Mouse (Mus musculus): ENCODE measurements around the gene Shank2. TPM values are rescaled to one million over a fixed set of nuclear protein-coding genes. Genes with fewer than 3 reads are reported as not detected.

The Shank2 gene
- total RNA-seq, 1 experiment: 0.94 TPM

- in situ Hi-C loops (cut with MboI; ENCODE audit: low sequenced_read_pairs in 2 of 2, unreplicated experiment in 2 of 2): no loop called here
These were observed 314.5 kb downstream of the Shank2 start for GRCm38 (mm10) chr7:144316224-144316623.

GRCm38 (mm10) chr7:144316797-144317196 lies 315.1 kb downstream of the Shank2 start:
- in situ Hi-C loops (cut with MboI; ENCODE audit: low sequenced_read_pairs in 2 of 2, unreplicated experiment in 2 of 2): no loop called here
- Histone ChIP-seq H3K9me3 (ENCODE audit: control insufficient read depth, insufficient read depth, low read depth, low read length) (no peaks in the 10 kb centered on the region), H3K27ac (ENCODE audit: insufficient read depth, low read depth, low read length, poor library complexity, severe bottlenecking) (no peak overlapping the region), H3K9ac (ENCODE audit: insufficient read depth, low read depth, low read length, poor library complexity, severe bottlenecking) (no peak overlapping the region), H3K36me3 (ENCODE audit: control insufficient read depth, insufficient read depth, low read length, poor library complexity, severe bottlenecking) (no peaks in the 10 kb centered on the region), H3K4me1 (ENCODE audit: control insufficient read depth in 2 of 2, insufficient read depth in 2 of 2, low read length in 2 of 2, poor library complexity in 1 of 2) (peaks cover 0 to 2% of the 10 kb centered on the region in 2 experiments; a peak in 1 of 4 replicates), H3K4me3 (ENCODE audit: insufficient read depth in 1 of 2, low read depth in 1 of 2, low read length in 2 of 2, poor library complexity in 1 of 2, severe bottlenecking in 1 of 2) (no peak overlapping the region)
- no peak for TF ChIP-seq MAFK (IDR thresholded peaks at IDR 0.05; ENCODE audit: insufficient read depth, low read depth, low read length)
- no peak for TF ChIP-seq ZC3H11A (IDR thresholded peaks at IDR 0.05; ENCODE audit: borderline replicate concordance, low read depth, low read length)
- no peak for TF ChIP-seq ZNF384 (IDR thresholded peaks at IDR 0.05; ENCODE audit: low read depth, low read length)
- no peak for TF ChIP-seq CHD2 (IDR thresholded peaks at IDR 0.05; ENCODE audit: low read depth, low read length)
- TF ChIP-seq HCFC1 (IDR thresholded peaks at IDR 0.05; ENCODE audit: borderline replicate concordance, insufficient read depth, low read length): no peak
- DNase-seq (ENCODE audit: low read depth, low spot score): no peak

More at GRCm38 (mm10) chr7:144316224-144316623, 314.5 kb downstream of the Shank2 start:
- peaks cover 0 to 2% of the 10 kb centered on the region in 2 experiments; a peak in 1 of 4 replicates for H3K4me1 ChIP-seq (ENCODE audit: control insufficient read depth in 2 of 2, insufficient read depth in 2 of 2, low read length in 2 of 2, poor library complexity in 1 of 2)
- H3K4me3 ChIP-seq (ENCODE audit: insufficient read depth in 1 of 2, low read depth in 1 of 2, low read length in 2 of 2, poor library complexity in 1 of 2, severe bottlenecking in 1 of 2): no peak overlapping the region
- no peaks in the 10 kb centered on the region for H3K9me3 ChIP-seq (ENCODE audit: control insufficient read depth, insufficient read depth, low read depth, low read length)
- no peaks in the 10 kb centered on the region for H3K36me3 ChIP-seq (ENCODE audit: control insufficient read depth, insufficient read depth, low read length, poor library complexity, severe bottlenecking)
- no peak for DNase-seq (ENCODE audit: low read depth, low spot score)
- no peak overlapping the region for H3K9ac ChIP-seq (ENCODE audit: insufficient read depth, low read depth, low read length, poor library complexity, severe bottlenecking)
- H3K27ac ChIP-seq (ENCODE audit: insufficient read depth, low read depth, low read length, poor library complexity, severe bottlenecking): no peak overlapping the region
- TF ChIP-seq HCFC1 (IDR thresholded peaks at IDR 0.05; ENCODE audit: borderline replicate concordance, insufficient read depth, low read length) (no peak), CHD2 (IDR thresholded peaks at IDR 0.05; ENCODE audit: low read depth, low read length) (no peak), ZNF384 (IDR thresholded peaks at IDR 0.05; ENCODE audit: low read depth, low read length) (no peak), ZC3H11A (IDR thresholded peaks at IDR 0.05; ENCODE audit: borderline replicate concordance, low read depth, low read length) (no peak), MAFK (IDR thresholded peaks at IDR 0.05; ENCODE audit: insufficient read depth, low read depth, low read length) (no peak)

GRCm38 (mm10) chr7:144324077-144324476 lies 322.3 kb downstream of the Shank2 start:
- H3K4me1 ChIP-seq (ENCODE audit: control insufficient read depth in 2 of 2, insufficient read depth in 2 of 2, low read length in 2 of 2, poor library complexity in 1 of 2): no peaks in the 10 kb centered on the region
- no peak for DNase-seq (ENCODE audit: low read depth, low spot score)
- no peak overlapping the region for H3K9ac ChIP-seq (ENCODE audit: insufficient read depth, low read depth, low read length, poor library complexity, severe bottlenecking)
- no peak overlapping the region for H3K4me3 ChIP-seq (ENCODE audit: insufficient read depth in 1 of 2, low read depth in 1 of 2, low read length in 2 of 2, poor library complexity in 1 of 2, severe bottlenecking in 1 of 2)
- H3K36me3 ChIP-seq (ENCODE audit: control insufficient read depth, insufficient read depth, low read length, poor library complexity, severe bottlenecking): no peaks in the 10 kb centered on the region
- no peaks in the 10 kb centered on the region for H3K9me3 ChIP-seq (ENCODE audit: control insufficient read depth, insufficient read depth, low read depth, low read length)
- in situ Hi-C loops (cut with MboI; ENCODE audit: low sequenced_read_pairs in 2 of 2, unreplicated experiment in 2 of 2): no loop called here
- TF ChIP-seq MAFK (IDR thresholded peaks at IDR 0.05; ENCODE audit: insufficient read depth, low read depth, low read length) (no peak), ZNF384 (IDR thresholded peaks at IDR 0.05; ENCODE audit: low read depth, low read length) (no peak), ZC3H11A (IDR thresholded peaks at IDR 0.05; ENCODE audit: borderline replicate concordance, low read depth, low read length) (no peak), HCFC1 (IDR thresholded peaks at IDR 0.05; ENCODE audit: borderline replicate concordance, insufficient read depth, low read length) (no peak), CHD2 (IDR thresholded peaks at IDR 0.05; ENCODE audit: low read depth, low read length) (no peak)
- no peak overlapping the region for H3K27ac ChIP-seq (ENCODE audit: insufficient read depth, low read depth, low read length, poor library complexity, severe bottlenecking)

- no peak overlapping the region for H3K27ac ChIP-seq (ENCODE audit: insufficient read depth, low read depth, low read length, poor library complexity, severe bottlenecking)
- in situ Hi-C loops (cut with MboI; ENCODE audit: low sequenced_read_pairs in 2 of 2, unreplicated experiment in 2 of 2): no loop called here
- H3K4me1 ChIP-seq (ENCODE audit: control insufficient read depth in 2 of 2, insufficient read depth in 2 of 2, low read length in 2 of 2, poor library complexity in 1 of 2): no peaks in the 10 kb centered on the region
- H3K9me3 ChIP-seq (ENCODE audit: control insufficient read depth, insufficient read depth, low read depth, low read length): no peaks in the 10 kb centered on the region
- H3K9ac ChIP-seq (ENCODE audit: insufficient read depth, low read depth, low read length, poor library complexity, severe bottlenecking): no peak overlapping the region
- no peak overlapping the region for H3K4me3 ChIP-seq (ENCODE audit: insufficient read depth in 1 of 2, low read depth in 1 of 2, low read length in 2 of 2, poor library complexity in 1 of 2, severe bottlenecking in 1 of 2)
- DNase-seq (ENCODE audit: low read depth, low spot score): no peak
- no peak for TF ChIP-seq ZNF384 (IDR thresholded peaks at IDR 0.05; ENCODE audit: low read depth, low read length)
- no peak for TF ChIP-seq MAFK (IDR thresholded peaks at IDR 0.05; ENCODE audit: insufficient read depth, low read depth, low read length)
- TF ChIP-seq CHD2 (IDR thresholded peaks at IDR 0.05; ENCODE audit: low read depth, low read length): no peak
- no peak for TF ChIP-seq ZC3H11A (IDR thresholded peaks at IDR 0.05; ENCODE audit: borderline replicate concordance, low read depth, low read length)
- TF ChIP-seq HCFC1 (IDR thresholded peaks at IDR 0.05; ENCODE audit: borderline replicate concordance, insufficient read depth, low read length): no peak
- no peaks in the 10 kb centered on the region for H3K36me3 ChIP-seq (ENCODE audit: control insufficient read depth, insufficient read depth, low read length, poor library complexity, severe bottlenecking)
These were observed 323.1 kb downstream of the Shank2 start for GRCm38 (mm10) chr7:144324861-144325260.

GRCm38 (mm10) chr7:144325603-144326002 lies 323.9 kb downstream of the Shank2 start:
- no peaks in the 10 kb centered on the region for H3K4me1 ChIP-seq (ENCODE audit: control insufficient read depth in 2 of 2, insufficient read depth in 2 of 2, low read length in 2 of 2, poor library complexity in 1 of 2)
- no peak for DNase-seq (ENCODE audit: low read depth, low spot score)
- H3K4me3 ChIP-seq (ENCODE audit: insufficient read depth in 1 of 2, low read depth in 1 of 2, low read length in 2 of 2, poor library complexity in 1 of 2, severe bottlenecking in 1 of 2): no peak overlapping the region
- no peak overlapping the region for H3K9ac ChIP-seq (ENCODE audit: insufficient read depth, low read depth, low read length, poor library complexity, severe bottlenecking)
- TF ChIP-seq ZNF384 (IDR thresholded peaks at IDR 0.05; ENCODE audit: low read depth, low read length): no peak
- no peak for TF ChIP-seq MAFK (IDR thresholded peaks at IDR 0.05; ENCODE audit: insufficient read depth, low read depth, low read length)
- TF ChIP-seq HCFC1 (IDR thresholded peaks at IDR 0.05; ENCODE audit: borderline replicate concordance, insufficient read depth, low read length): no peak
- TF ChIP-seq ZC3H11A (IDR thresholded peaks at IDR 0.05; ENCODE audit: borderline replicate concordance, low read depth, low read length): no peak
- TF ChIP-seq CHD2 (IDR thresholded peaks at IDR 0.05; ENCODE audit: low read depth, low read length): no peak
- H3K36me3 ChIP-seq (ENCODE audit: control insufficient read depth, insufficient read depth, low read length, poor library complexity, severe bottlenecking): no peaks in the 10 kb centered on the region
- H3K27ac ChIP-seq (ENCODE audit: insufficient read depth, low read depth, low read length, poor library complexity, severe bottlenecking): no peak overlapping the region
- in situ Hi-C loops (cut with MboI; ENCODE audit: low sequenced_read_pairs in 2 of 2, unreplicated experiment in 2 of 2): no loop called here
- H3K9me3 ChIP-seq (ENCODE audit: control insufficient read depth, insufficient read depth, low read depth, low read length): no peaks in the 10 kb centered on the region
